In genomic region chr3:103690506-103690905, GRCm38 (mm10) we compare ENCODE assay signal across 12 mouse cellular contexts. TPM values are rescaled to one million over a fixed set of nuclear protein-coding genes. Genes with fewer than 3 reads are reported as not detected.
A peak's percentile ranks its signal among the peaks of the same experiment; 100 is the strongest.
DNase-seq lines count a peak whose midpoint lies in the region; ATAC-seq and TF ChIP-seq lines count a peak whose summit lies in the region.
"Had no signal": no experiment of that assay in that cellular context is flagged by ENCODE, and none has a peak within 500 bp of the region (broad histone marks: within the 10 kb centered on the region; RNA-seq: fewer than 3 reads in every experiment).

No protein-coding gene starts in this region.

- WGBS in embryonic facial prominence, embryonic 14.5 days = 80% methylated on average over 3 of the region's 3 CpGs
- WGBS in embryonic facial prominence, embryonic 10.5 days = 80% methylated on average over 3 of the region's 3 CpGs
- 74% methylated on average over 3 of the region's 3 CpGs for WGBS in liver, postnatal 0 days (ENCODE audit: insufficient replicate concordance)
- WGBS in liver, embryonic 12.5 days (ENCODE audit: insufficient replicate concordance) = 58% methylated on average over 3 of the region's 3 CpGs
- 54% methylated on average over 3 of the region's 3 CpGs for WGBS in heart, postnatal 0 days

- no peaks in the 10 kb centered on the region for H3K36me3 ChIP-seq in embryonic facial prominence, embryonic 14.5 days (ENCODE audit: control insufficient read depth, insufficient read depth, low read length)
- no peaks in the 10 kb centered on the region for H3K36me3 ChIP-seq in embryonic facial prominence, embryonic 10.5 days (replicated peaks)
- H3K36me3 ChIP-seq in liver, postnatal 0 days (replicated peaks; ENCODE audit: insufficient read depth, low read length) = no peaks in the 10 kb centered on the region
- H3K36me3 ChIP-seq in liver, embryonic 12.5 days = no peaks in the 10 kb centered on the region
- no peaks in the 10 kb centered on the region for H3K36me3 ChIP-seq in heart, postnatal 0 days (replicated peaks; ENCODE audit: control insufficient read depth, insufficient read depth, low read length)
- H3K36me3 ChIP-seq: neural tube, embryonic 12.5 days had no signal

- DNase-seq in embryonic facial prominence, embryonic 14.5 days (ENCODE audit: low spot score) = peak; percentile 34
- no peak for DNase-seq in embryonic facial prominence, embryonic 10.5 days (ENCODE audit: low spot score)
- no peak for DNase-seq in liver, postnatal 0 days
- no peak for DNase-seq in heart, postnatal 0 days (ENCODE audit: low spot score)
- DNase-seq in lung, postnatal 25 days (ENCODE audit: low spot score) = peak; percentile 10
- DNase-seq in neural tube, embryonic 10.5 days (ENCODE audit: extremely low spot score, low spot score) = no peak
- DNase-seq: adrenal gland, postnatal 25 days had no signal

- no peaks in the 10 kb centered on the region for H3K4me1 ChIP-seq in embryonic facial prominence, embryonic 14.5 days (ENCODE audit: control insufficient read depth, insufficient read depth, low read length)
- H3K4me1 ChIP-seq in embryonic facial prominence, embryonic 10.5 days = no peaks in the 10 kb centered on the region
- H3K4me1 ChIP-seq in liver, postnatal 0 days (ENCODE audit: insufficient read depth) = no peaks in the 10 kb centered on the region
- H3K4me1 ChIP-seq in liver, embryonic 12.5 days = no peaks in the 10 kb centered on the region
- H3K4me1 ChIP-seq in heart, postnatal 0 days (ENCODE audit: control insufficient read depth, insufficient read depth) = no peaks in the 10 kb centered on the region
- H3K4me1 ChIP-seq: neural tube, embryonic 12.5 days had no signal

- H3K9me3 ChIP-seq in embryonic facial prominence, embryonic 14.5 days (ENCODE audit: control insufficient read depth, low read length) = no peaks in the 10 kb centered on the region
- no peaks in the 10 kb centered on the region for H3K9me3 ChIP-seq in embryonic facial prominence, embryonic 10.5 days
- no peaks in the 10 kb centered on the region for H3K9me3 ChIP-seq in liver, postnatal 0 days (ENCODE audit: low read length)
- H3K9me3 ChIP-seq in liver, embryonic 12.5 days (replicated peaks) = no peaks in the 10 kb centered on the region
- no peaks in the 10 kb centered on the region for H3K9me3 ChIP-seq in heart, postnatal 0 days (replicated peaks; ENCODE audit: control insufficient read depth, low read length)
- H3K9me3 ChIP-seq: neural tube, embryonic 12.5 days had no signal

- peak; percentile 44 for TF ChIP-seq CTCF in liver, postnatal 0 days (IDR thresholded peaks at IDR 0.05; ENCODE audit: low read depth)
- peak; percentile 37 for TF ChIP-seq CTCF in heart, postnatal 0 days (IDR thresholded peaks at IDR 0.05; ENCODE audit: low read depth)

- ATAC-seq in embryonic facial prominence, embryonic 14.5 days (ENCODE audit: low read depth) = no peak
- no peak for ATAC-seq in liver, postnatal 0 days
- ATAC-seq in liver, embryonic 12.5 days = no peak
- ATAC-seq in heart, postnatal 0 days (ENCODE audit: insufficient read depth, low read depth) = no peak
- no peak for ATAC-seq in erythroblast, adult 5-6 weeks (replicated peaks; ENCODE audit: low FRiP score, poor library complexity, severe bottlenecking)

- H3K27me3 ChIP-seq in embryonic facial prominence, embryonic 14.5 days (replicated peaks; ENCODE audit: control insufficient read depth, insufficient read depth, low read length) = no peaks in the 10 kb centered on the region
- H3K27me3 ChIP-seq in embryonic facial prominence, embryonic 10.5 days (replicated peaks; ENCODE audit: low read depth, poor library complexity, severe bottlenecking) = no peaks in the 10 kb centered on the region
- no peaks in the 10 kb centered on the region for H3K27me3 ChIP-seq in liver, postnatal 0 days (ENCODE audit: insufficient read depth, low read length)
- H3K27me3 ChIP-seq in liver, embryonic 12.5 days (replicated peaks) = no peaks in the 10 kb centered on the region
- no peaks in the 10 kb centered on the region for H3K27me3 ChIP-seq in heart, postnatal 0 days (ENCODE audit: control insufficient read depth, insufficient read depth, low read length)
- H3K27me3 ChIP-seq: neural tube, embryonic 12.5 days had no signal

- H3K4me3 ChIP-seq in embryonic facial prominence, embryonic 14.5 days (ENCODE audit: low read depth, low read length) = no peak overlapping the region
- H3K4me3 ChIP-seq in embryonic facial prominence, embryonic 10.5 days = no peak overlapping the region
- no peak overlapping the region for H3K4me3 ChIP-seq in liver, postnatal 0 days (ENCODE audit: low read depth, low read length)
- H3K4me3 ChIP-seq in liver, embryonic 12.5 days = no peak overlapping the region
- no peak overlapping the region for H3K4me3 ChIP-seq in heart, postnatal 0 days (ENCODE audit: low read depth, low read length)
- H3K4me3 ChIP-seq: neural tube, embryonic 12.5 days had no signal

- no peak overlapping the region for H3K27ac ChIP-seq in embryonic facial prominence, embryonic 14.5 days (replicated peaks; ENCODE audit: low read depth, low read length)
- no peak overlapping the region for H3K27ac ChIP-seq in embryonic facial prominence, embryonic 10.5 days (replicated peaks)
- H3K27ac ChIP-seq in liver, postnatal 0 days (ENCODE audit: low read depth) = no peak overlapping the region
- no peak overlapping the region for H3K27ac ChIP-seq in liver, embryonic 12.5 days
- no peak overlapping the region for H3K27ac ChIP-seq in heart, postnatal 0 days (ENCODE audit: low read depth)
- H3K27ac ChIP-seq: neural tube, embryonic 12.5 days had no signal

- H3K4me2 ChIP-seq in embryonic facial prominence, embryonic 14.5 days (ENCODE audit: low read depth, low read length) = no peak overlapping the region
- no peak overlapping the region for H3K4me2 ChIP-seq in liver, postnatal 0 days (ENCODE audit: low read depth, low read length)
- no peak overlapping the region for H3K4me2 ChIP-seq in liver, embryonic 12.5 days
- no peak overlapping the region for H3K4me2 ChIP-seq in heart, postnatal 0 days (ENCODE audit: low read depth, low read length)
- H3K4me2 ChIP-seq: neural tube, embryonic 12.5 days had no signal

- TF ChIP-seq EP300 in liver, postnatal 0 days (IDR thresholded peaks at IDR 0.05; ENCODE audit: low read depth) = no peak
- no peak for TF ChIP-seq EP300 in heart, postnatal 0 days (IDR thresholded peaks at IDR 0.05; ENCODE audit: low read depth)

- no peak overlapping the region for H3K9ac ChIP-seq in embryonic facial prominence, embryonic 14.5 days (ENCODE audit: low read depth, low read length)
- H3K9ac ChIP-seq in liver, postnatal 0 days (replicated peaks) = no peak overlapping the region
- no peak overlapping the region for H3K9ac ChIP-seq in liver, embryonic 12.5 days
- no peak overlapping the region for H3K9ac ChIP-seq in heart, postnatal 0 days (replicated peaks; ENCODE audit: low read depth, low read length)
- H3K9ac ChIP-seq: neural tube, embryonic 12.5 days had no signal

RNA-seq across cellular contexts. Expression of gene Atg4a-ps, which starts 44.6 kb away (rescaled TPM):
- polyA plus RNA-seq in embryonic facial prominence, embryonic 14.5 days (2014; fragmentation: Nextera tagmentation; extraction: Ambion mirVana) = 0.22 and 0.47 TPM in 2 replicates
- 0.20 TPM in 2 replicates for polyA plus RNA-seq in embryonic facial prominence, embryonic 10.5 days (2016; fragmentation: Nextera tagmentation; extraction: Ambion mirVana)
- polyA plus RNA-seq in liver, postnatal 0 days (2015; fragmentation: Nextera tagmentation; extraction: Ambion mirVana) = 0.18 and 0.20 TPM in 2 replicates
- polyA plus RNA-seq in liver, embryonic 12.5 days (2016; fragmentation: Nextera tagmentation; extraction: Ambion mirVana) = 0.11 TPM in 2 replicates
- total RNA-seq in heart, postnatal 0 days (2014; rRNA removed; ENCODE audit: low replicate concordance) = not detected in 2 replicates
- 0.07 and 0.10 TPM in 2 replicates for polyA plus RNA-seq in heart, postnatal 0 days (2015; fragmentation: Nextera tagmentation; extraction: Ambion mirVana)
- total RNA-seq in erythroblast, adult 5-6 weeks (2015; ENCODE audit: low replicate concordance) = 1.5 and 4.2 TPM in 2 replicates
- total RNA-seq in erythroblast, adult 5-6 weeks (2017; ENCODE audit: low replicate concordance) = 6.0 and 12.7 TPM in 2 replicates
- polyA plus RNA-seq: neural tube, embryonic 12.5 days had no signal

RNA-seq across cellular contexts. Expression of gene Olfml3, which starts 47.3 kb away (rescaled TPM):
- 73.3 and 79.1 TPM in 2 replicates for polyA plus RNA-seq in embryonic facial prominence, embryonic 14.5 days (2014; fragmentation: Nextera tagmentation; extraction: Ambion mirVana)
- polyA plus RNA-seq in embryonic facial prominence, embryonic 10.5 days (2016; fragmentation: Nextera tagmentation; extraction: Ambion mirVana) = 12.5 and 12.9 TPM in 2 replicates
- polyA plus RNA-seq in liver, postnatal 0 days (2015; fragmentation: Nextera tagmentation; extraction: Ambion mirVana) = 2.6 TPM in 2 replicates
- 3.3 and 3.4 TPM in 2 replicates for polyA plus RNA-seq in liver, embryonic 12.5 days (2016; fragmentation: Nextera tagmentation; extraction: Ambion mirVana)
- total RNA-seq in heart, postnatal 0 days (2014; rRNA removed; ENCODE audit: low replicate concordance) = 14.0 and 20.5 TPM in 2 replicates
- polyA plus RNA-seq in heart, postnatal 0 days (2015; fragmentation: Nextera tagmentation; extraction: Ambion mirVana) = 10.6 and 11.4 TPM in 2 replicates
- 1.9 and 4.0 TPM in 2 replicates for total RNA-seq in erythroblast, adult 5-6 weeks (2015; ENCODE audit: low replicate concordance)
- 1.8 and 2.2 TPM in 2 replicates for total RNA-seq in erythroblast, adult 5-6 weeks (2017; ENCODE audit: low replicate concordance)

RNA-seq across cellular contexts. Expression of gene Gm10964, which starts 48.7 kb away (rescaled TPM):
- polyA plus RNA-seq in embryonic facial prominence, embryonic 14.5 days (2014; fragmentation: Nextera tagmentation; extraction: Ambion mirVana) = not detected in 2 replicates
- polyA plus RNA-seq in embryonic facial prominence, embryonic 10.5 days (2016; fragmentation: Nextera tagmentation; extraction: Ambion mirVana) = not detected in 2 replicates
- polyA plus RNA-seq in liver, postnatal 0 days (2015; fragmentation: Nextera tagmentation; extraction: Ambion mirVana) = not detected in 2 replicates
- not detected in 2 replicates for polyA plus RNA-seq in liver, embryonic 12.5 days (2016; fragmentation: Nextera tagmentation; extraction: Ambion mirVana)
- not detected in 2 replicates for total RNA-seq in heart, postnatal 0 days (2014; rRNA removed; ENCODE audit: low replicate concordance)
- not detected in 2 replicates for polyA plus RNA-seq in heart, postnatal 0 days (2015; fragmentation: Nextera tagmentation; extraction: Ambion mirVana)
- total RNA-seq in erythroblast, adult 5-6 weeks (2015; ENCODE audit: low replicate concordance) = not detected in 2 replicates
- not detected in 2 replicates for total RNA-seq in erythroblast, adult 5-6 weeks (2017; ENCODE audit: low replicate concordance)
- total RNA-seq: adrenal gland, postnatal 25 days; layer of hippocampus, adult 18-20 months had no signal
- polyA plus RNA-seq: gonadal fat pad, adult 2 months; neural tube, embryonic 12.5 days had no signal

Comparison
In these comparisons a context has a peak if more than half of its experiments do, and no peak if none do; other contexts are left out.
1. DNase-seq: peak in embryonic facial prominence, embryonic 14.5 days (single experiment) and lung, postnatal 25 days (single experiment); none in embryonic facial prominence, embryonic 10.5 days (single experiment), liver, postnatal 0 days (single experiment), heart, postnatal 0 days (single experiment) and neural tube, embryonic 10.5 days (single experiment).